Mouse (Mus musculus): ENCODE measurements around the gene Prkra. TPM values are rescaled to one million over a fixed set of nuclear protein-coding genes. Genes with fewer than 3 reads are reported as not detected.

Gene Prkra
- 16.7 and 18.9 TPM in 2 replicates for polyA plus RNA-seq (2015; fragmentation: Nextera tagmentation; extraction: Ambion mirVana)

GRCm38 (mm10) chr2:76647883-76648570 lies at the start of gene Prkra, which contains the start of gene Pjvk:
Prkra (minus strand) TSS chr2:76648015.
Pjvk (plus strand) TSS chr2:76648476.

GRCm38 (mm10) chr2:76674725-76675427 lies 27.1 kb upstream of the Prkra start, which contains the start of gene Plekha3:
Plekha3 (plus strand) TSS chr2:76675281.

GRCm38 (mm10) chr2:76672966-76673392 lies 25.2 kb upstream of the Prkra start, which contains the start of gene Fkbp7:
Fkbp7 (minus strand) TSS chr2:76673116.

Other genes starting within 250 kb of the Prkra start
- gene Osbpl6, start 241.5 kb downstream of the Prkra start, polyA plus RNA-seq (2015; fragmentation: Nextera tagmentation; extraction: Ambion mirVana) = 2.0 and 2.3 TPM in 2 replicates
- gene Pjvk, start 461 bp upstream of the Prkra start, polyA plus RNA-seq (2015; fragmentation: Nextera tagmentation; extraction: Ambion mirVana) = 0.28 and 0.40 TPM in 2 replicates
- 68.7 and 92.8 TPM in 2 replicates for gene Fkbp7, start 25.1 kb upstream of the Prkra start, polyA plus RNA-seq (2015; fragmentation: Nextera tagmentation; extraction: Ambion mirVana)
- gene Plekha3, start 27.3 kb upstream of the Prkra start, polyA plus RNA-seq (2015; fragmentation: Nextera tagmentation; extraction: Ambion mirVana) = 5.1 and 5.3 TPM in 2 replicates

All from skeletal muscle tissue, postnatal 0 days (tissue).